Mouse (Mus musculus) layer of hippocampus, adult 8-10 months (tissue): ENCODE measurements around the gene Ppp1r9a. TPM values are rescaled to one million over a fixed set of nuclear protein-coding genes. Genes with fewer than 3 reads are reported as not detected.

Experiments used
- DNase-seq, 2 experiments: peaks; one replicate each; pipeline ENCODE4 v3.0.0; 2022; ENCODE audit warnings: low spot score in 2 of 2
- total RNA-seq, 4 experiments: library from RNA; stranded (reverse); gene quantifications; 2 replicates each; pipeline ENCODE4 v1.2.4; 2022

Gene Ppp1r9a
- total RNA-seq, 4 experiments from 2014 or later, result 151 to 181 (median 164) TPM

- DNase-seq, result no peak
Measured at GRCm38 (mm10) chr6:4956651-4957050, 53.9 kb downstream of the Ppp1r9a start.

GRCm38 (mm10) chr6:4962197-4962596 is 59.5 kb downstream of the Ppp1r9a start:
- DNase-seq, result no peak

GRCm38 (mm10) chr6:4963049-4963448 is 60.3 kb downstream of the Ppp1r9a start:
- DNase-seq, result no peak

- DNase-seq, result no peak
Measured at GRCm38 (mm10) chr6:4967236-4967635, 64.5 kb downstream of the Ppp1r9a start.

GRCm38 (mm10) chr6:4971229-4971628 is 68.5 kb downstream of the Ppp1r9a start:
- DNase-seq, result no peak

GRCm38 (mm10) chr6:4972808-4973207 is 70.1 kb downstream of the Ppp1r9a start:
- no peak for DNase-seq

GRCm38 (mm10) chr6:4973337-4973736 is 70.6 kb downstream of the Ppp1r9a start:
- DNase-seq, result no peak

- no peak for DNase-seq
Measured at GRCm38 (mm10) chr6:4977515-4977914, 74.8 kb downstream of the Ppp1r9a start.

- no peak for DNase-seq
Measured at GRCm38 (mm10) chr6:4978249-4978648, 75.5 kb downstream of the Ppp1r9a start.

- DNase-seq, result no peak
Measured at GRCm38 (mm10) chr6:4978897-4979296, 76.2 kb downstream of the Ppp1r9a start.

- no peak for DNase-seq
Measured at GRCm38 (mm10) chr6:4980113-4980512, 77.4 kb downstream of the Ppp1r9a start.

- no peak for DNase-seq
Measured at GRCm38 (mm10) chr6:4982686-4983162, 80.0 kb downstream of the Ppp1r9a start.

- DNase-seq, result no peak
Measured at GRCm38 (mm10) chr6:4985668-4986067, 83.0 kb downstream of the Ppp1r9a start.

- no peak for DNase-seq
Measured at GRCm38 (mm10) chr6:4987084-4987483, 84.4 kb downstream of the Ppp1r9a start.

- DNase-seq, result no peak
Measured at GRCm38 (mm10) chr6:4988688-4989087, 86.0 kb downstream of the Ppp1r9a start.

GRCm38 (mm10) chr6:4992308-4992707 is 89.6 kb downstream of the Ppp1r9a start:
- no peak for DNase-seq

- DNase-seq, result no peak
Measured at GRCm38 (mm10) chr6:4993600-4994160, 91.0 kb downstream of the Ppp1r9a start.

GRCm38 (mm10) chr6:4994161-4994919 is 91.6 kb downstream of the Ppp1r9a start:
- DNase-seq, result no peak

GRCm38 (mm10) chr6:4997599-4997998 is 94.9 kb downstream of the Ppp1r9a start:
- DNase-seq, result no peak

- no peak for DNase-seq
Measured at GRCm38 (mm10) chr6:4998929-4999328, 96.2 kb downstream of the Ppp1r9a start.

GRCm38 (mm10) chr6:5000788-5001187 is 98.1 kb downstream of the Ppp1r9a start:
- DNase-seq, result no peak

- DNase-seq, result no peak
Measured at GRCm38 (mm10) chr6:5005491-5006275, 103.0 kb downstream of the Ppp1r9a start.
